ENCODE assay signal across 11 mouse cellular contexts in genomic region chr3:25903140-25903809, GRCm38 (mm10).
DNase-seq lines count a peak whose midpoint lies in the region; ATAC-seq and TF ChIP-seq lines count a peak whose summit lies in the region.
"Had no signal": no experiment of that assay in that cellular context is flagged by ENCODE, and none has a peak within 500 bp of the region (broad histone marks: within the 10 kb centered on the region; RNA-seq: fewer than 3 reads in every experiment).

No protein-coding gene starts in this region.

- no peak overlapping the region for H3K4me3 ChIP-seq in midbrain, embryonic 15.5 days
- no peak overlapping the region for H3K4me3 ChIP-seq in midbrain, embryonic 10.5 days
- H3K4me3 ChIP-seq in left cerebral cortex, adult 2 months, result peak overlapping the region; percentile 21
- H3K4me3 ChIP-seq: heart, embryonic 10.5 days had no signal

- intact Hi-C loops in left cerebral cortex, adult 2 months (cut with DNase I), result loop anchor here (10.0 kb wide), 1 partner anchor 218 kb away; no protein-coding TSS in a partner anchor

- no peak for DNase-seq in midbrain, embryonic 10.5 days (ENCODE audit: low spot score)
- peak; percentile 78 to 88 for DNase-seq in frontal cortex, adult 2 months (ENCODE audit: extremely low spot score in 1 of 2, low spot score in 1 of 2)
- peak; percentile 75 to 76 for DNase-seq in left cerebral cortex, adult 2 months (ENCODE audit: extremely low spot score in 1 of 2, low spot score in 2 of 2)
- DNase-seq in testis, postnatal 10 days (ENCODE audit: low spot score), result peak; percentile 57
- no peak for DNase-seq in adrenal gland, adult 8-10 months
- no peak for DNase-seq in spleen, postnatal 4 days (ENCODE audit: low spot score in 2 of 2)
- DNase-seq in urinary bladder, postnatal 10 days (ENCODE audit: low spot score), result no peak

- H3K27me3 ChIP-seq in midbrain, embryonic 15.5 days (replicated peaks), result no peaks in the 10 kb centered on the region
- peaks cover 20% of the 10 kb centered on the region; the same call in 1 of the 2 replicates for H3K27me3 ChIP-seq in midbrain, embryonic 10.5 days (ENCODE audit: low read depth, poor library complexity, severe bottlenecking)

- H3K4me1 ChIP-seq in midbrain, embryonic 15.5 days, result no peaks in the 10 kb centered on the region
- no peaks in the 10 kb centered on the region for H3K4me1 ChIP-seq in midbrain, embryonic 10.5 days
- H3K4me1 ChIP-seq: heart, embryonic 10.5 days had no signal

- ATAC-seq in midbrain, embryonic 15.5 days (replicated peaks), result no peak

- no peaks in the 10 kb centered on the region for H3K36me3 ChIP-seq in midbrain, embryonic 15.5 days (replicated peaks)
- H3K36me3 ChIP-seq in midbrain, embryonic 10.5 days, result no peaks in the 10 kb centered on the region
- H3K36me3 ChIP-seq: heart, embryonic 10.5 days had no signal

- H3K27ac ChIP-seq in midbrain, embryonic 15.5 days, result 0 out of 2 replicates have a peak overlapping the region, but pooled peaks have one; percentile 12
- H3K27ac ChIP-seq in midbrain, embryonic 10.5 days (replicated peaks), result no peak overlapping the region
- peak overlapping the region; percentile 80 for H3K27ac ChIP-seq in left cerebral cortex, adult 2 months
- H3K27ac ChIP-seq: heart, embryonic 10.5 days; kidney, postnatal 0 days; macrophage had no signal

- TF ChIP-seq CTCF in left cerebral cortex, adult 2 months (IDR thresholded peaks at IDR 0.05), result no peak

- WGBS in midbrain, embryonic 15.5 days, result 73% methylated on average over 11 of the region's 11 CpGs
- 87% methylated on average over 11 of the region's 11 CpGs for WGBS in midbrain, embryonic 10.5 days

- no peak overlapping the region for H3K4me2 ChIP-seq in midbrain, embryonic 15.5 days

- no peak overlapping the region for H3K9ac ChIP-seq in midbrain, embryonic 15.5 days

- H3K9me3 ChIP-seq in midbrain, embryonic 15.5 days, result no peaks in the 10 kb centered on the region; the same call in 1 of the 2 replicates
- H3K9me3 ChIP-seq in midbrain, embryonic 10.5 days (replicated peaks), result peaks cover 17% of the 10 kb centered on the region; the same call in 1 of the 2 replicates
- H3K9me3 ChIP-seq: heart, embryonic 10.5 days had no signal

Comparison
In these comparisons a context has a peak if more than half of its experiments do, and no peak if none do; other contexts are left out.
1. DNase-seq: peak in frontal cortex, adult 2 months (2 of 2), left cerebral cortex, adult 2 months (2 of 2) and testis, postnatal 10 days (single experiment); none in midbrain, embryonic 10.5 days (single experiment), adrenal gland, adult 8-10 months (single experiment), spleen, postnatal 4 days (0 of 2) and urinary bladder, postnatal 10 days (single experiment).